Mouse (Mus musculus): ENCODE results near the gene Poc1b.

DNA sequence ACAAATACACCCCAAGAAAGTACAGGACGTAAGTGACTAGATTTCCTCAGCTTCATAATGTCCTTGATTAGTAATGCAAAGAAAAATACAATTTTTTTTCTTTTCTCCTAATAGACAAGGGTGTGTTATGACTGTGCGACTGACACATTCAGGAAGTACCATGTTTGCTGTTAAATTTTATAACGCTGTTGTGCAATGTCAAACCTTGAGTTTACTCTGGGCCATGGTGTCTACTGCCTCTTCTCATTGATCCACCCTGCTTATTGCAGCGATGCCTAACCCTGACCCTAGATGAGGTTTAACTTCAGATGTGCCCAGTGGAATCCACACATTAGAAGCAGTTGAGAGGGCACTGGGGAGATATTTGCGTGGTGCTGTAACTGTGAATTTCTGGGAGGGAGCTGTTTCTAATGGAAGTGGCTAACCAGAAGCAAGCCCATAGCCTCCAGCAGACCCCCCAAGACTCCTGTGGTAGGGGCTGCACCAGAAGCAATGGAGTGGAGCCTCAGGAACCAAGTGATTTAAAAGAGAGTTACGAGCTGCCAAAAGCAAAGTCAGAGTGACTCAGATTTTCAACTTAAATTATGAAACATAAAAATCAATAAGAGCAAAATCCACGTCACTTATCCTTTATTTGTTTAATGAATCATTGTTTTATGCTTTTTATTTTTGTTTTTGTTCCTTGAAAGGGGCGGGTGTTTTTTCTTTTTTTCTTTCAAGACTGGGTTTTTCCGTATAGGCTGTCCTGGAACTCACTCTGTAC lies 104.8 kb downstream of the Poc1b start:
- TF ChIP-seq POLR2A (IDR thresholded peaks at IDR 0.05; ENCODE audit: borderline replicate concordance, extremely low read depth, low read depth, low read length) (no peak), CTCF (IDR thresholded peaks at IDR 0.05; ENCODE audit: insufficient read depth, low read length) (no peak)

Measured in lung, adult 2 months (tissue).